ENCODE assay signal across 26 mouse cellular contexts in the genomic region with DNA sequence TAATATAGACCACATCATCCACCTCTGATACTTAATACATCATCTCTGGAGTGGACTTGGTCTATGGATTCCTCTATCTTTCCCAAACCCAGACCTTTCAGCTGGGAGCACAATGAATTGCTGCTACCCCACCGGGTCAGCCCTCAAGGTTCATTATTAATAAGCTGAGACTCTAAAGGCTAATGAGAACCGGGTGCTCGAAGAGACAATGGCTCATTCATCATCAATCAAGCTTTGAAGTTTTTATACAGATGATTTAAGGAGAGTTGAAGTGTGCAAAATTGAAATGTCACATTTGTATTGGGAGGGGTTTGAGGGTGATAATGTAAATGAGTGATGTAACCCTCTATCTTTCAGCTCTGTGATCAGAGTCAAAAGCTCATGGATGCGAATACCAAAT.
A peak's percentile ranks its signal among the peaks of the same experiment; 100 is the strongest.
DNase-seq lines count a peak whose midpoint lies in the region; ATAC-seq lines count a peak whose summit lies in the region.
"Had no signal": no experiment of that assay in that cellular context is flagged by ENCODE, and none has a peak within 500 bp of the region (broad histone marks: within the 10 kb centered on the region; RNA-seq: fewer than 3 reads in every experiment).

No protein-coding gene starts in this region.

- no peaks in the 10 kb centered on the region for H3K36me3 ChIP-seq in hindbrain, embryonic 10.5 days
- H3K36me3 ChIP-seq in hindbrain, embryonic 16.5 days (ENCODE audit: control insufficient read depth, insufficient read depth, low read length), result no peaks in the 10 kb centered on the region
- no peaks in the 10 kb centered on the region for H3K36me3 ChIP-seq in neural tube, embryonic 12.5 days
- H3K36me3 ChIP-seq in hindbrain, embryonic 13.5 days, result no peaks in the 10 kb centered on the region
- H3K36me3 ChIP-seq in liver, embryonic 12.5 days, result no peaks in the 10 kb centered on the region
- H3K36me3 ChIP-seq: intestine, embryonic 15.5 days; limb, embryonic 10.5 days; stomach, embryonic 15.5 days had no signal

- no peaks in the 10 kb centered on the region for H3K27me3 ChIP-seq in hindbrain, embryonic 10.5 days (ENCODE audit: insufficient read depth, poor library complexity, severe bottlenecking)
- no peaks in the 10 kb centered on the region for H3K27me3 ChIP-seq in hindbrain, embryonic 16.5 days (replicated peaks; ENCODE audit: control insufficient read depth, insufficient read depth, low read length)
- no peaks in the 10 kb centered on the region for H3K27me3 ChIP-seq in neural tube, embryonic 12.5 days (replicated peaks)
- H3K27me3 ChIP-seq in hindbrain, embryonic 13.5 days, result no peaks in the 10 kb centered on the region
- H3K27me3 ChIP-seq in liver, embryonic 12.5 days (replicated peaks), result no peaks in the 10 kb centered on the region
- H3K27me3 ChIP-seq: intestine, embryonic 15.5 days; stomach, embryonic 15.5 days had no signal

- H3K4me1 ChIP-seq in hindbrain, embryonic 10.5 days (replicated peaks), result peaks cover 10% of the 10 kb centered on the region
- no peaks in the 10 kb centered on the region for H3K4me1 ChIP-seq in hindbrain, embryonic 16.5 days (ENCODE audit: control insufficient read depth, insufficient read depth, low read depth, low read length)
- H3K4me1 ChIP-seq in neural tube, embryonic 12.5 days, result peaks cover 4% of the 10 kb centered on the region; the same call in 1 of the 2 replicates
- peaks cover 5% of the 10 kb centered on the region for H3K4me1 ChIP-seq in hindbrain, embryonic 13.5 days (replicated peaks)
- H3K4me1 ChIP-seq in liver, embryonic 12.5 days, result no peaks in the 10 kb centered on the region
- H3K4me1 ChIP-seq: intestine, embryonic 15.5 days; limb, embryonic 10.5 days; stomach, embryonic 15.5 days had no signal

- 33% methylated on average over 4 of the region's 4 CpGs for WGBS in hindbrain, embryonic 10.5 days
- WGBS in hindbrain, embryonic 16.5 days, result 10% methylated on average over 4 of the region's 4 CpGs
- 25% methylated on average over 4 of the region's 4 CpGs for WGBS in neural tube, embryonic 12.5 days
- WGBS in hindbrain, embryonic 13.5 days, result 17% methylated on average over 4 of the region's 4 CpGs
- 64% methylated on average over 4 of the region's 4 CpGs for WGBS in liver, embryonic 12.5 days (ENCODE audit: insufficient replicate concordance)

- no peak overlapping the region for H3K27ac ChIP-seq in hindbrain, embryonic 10.5 days
- no peak overlapping the region for H3K27ac ChIP-seq in hindbrain, embryonic 16.5 days (ENCODE audit: low read depth, low read length)
- no peak overlapping the region for H3K27ac ChIP-seq in neural tube, embryonic 12.5 days
- peak overlapping the region; percentile 40 for H3K27ac ChIP-seq in hindbrain, embryonic 13.5 days
- H3K27ac ChIP-seq in liver, embryonic 12.5 days, result no peak overlapping the region
- H3K27ac ChIP-seq: heart, adult 2 months; intestine, embryonic 15.5 days; left cerebral cortex, adult 2 months; limb, embryonic 10.5 days; stomach, embryonic 15.5 days had no signal

- H3K9me3 ChIP-seq in hindbrain, embryonic 10.5 days, result no peaks in the 10 kb centered on the region
- no peaks in the 10 kb centered on the region for H3K9me3 ChIP-seq in hindbrain, embryonic 16.5 days (ENCODE audit: control insufficient read depth, low read length)
- H3K9me3 ChIP-seq in neural tube, embryonic 12.5 days, result no peaks in the 10 kb centered on the region
- H3K9me3 ChIP-seq in hindbrain, embryonic 13.5 days, result no peaks in the 10 kb centered on the region
- no peaks in the 10 kb centered on the region for H3K9me3 ChIP-seq in liver, embryonic 12.5 days (replicated peaks)
- H3K9me3 ChIP-seq: intestine, embryonic 15.5 days; limb, embryonic 10.5 days; stomach, embryonic 15.5 days had no signal

- no peak overlapping the region for H3K4me3 ChIP-seq in hindbrain, embryonic 10.5 days
- no peak overlapping the region for H3K4me3 ChIP-seq in hindbrain, embryonic 16.5 days (ENCODE audit: low read length)
- no peak overlapping the region for H3K4me3 ChIP-seq in neural tube, embryonic 12.5 days
- H3K4me3 ChIP-seq in hindbrain, embryonic 13.5 days, result no peak overlapping the region
- H3K4me3 ChIP-seq in liver, embryonic 12.5 days, result no peak overlapping the region
- H3K4me3 ChIP-seq: erythroblast, embryonic 14.5 days; heart, adult 2 months; intestine, embryonic 15.5 days; left cerebral cortex, adult 2 months; limb, embryonic 10.5 days; myocyte; stomach, embryonic 15.5 days had no signal

- H3K4me2 ChIP-seq in hindbrain, embryonic 16.5 days (ENCODE audit: low read length), result no peak overlapping the region
- H3K4me2 ChIP-seq in neural tube, embryonic 12.5 days (replicated peaks), result no peak overlapping the region
- no peak overlapping the region for H3K4me2 ChIP-seq in hindbrain, embryonic 13.5 days
- no peak overlapping the region for H3K4me2 ChIP-seq in liver, embryonic 12.5 days
- H3K4me2 ChIP-seq: intestine, embryonic 15.5 days; stomach, embryonic 15.5 days had no signal

- no peak overlapping the region for H3K9ac ChIP-seq in hindbrain, embryonic 16.5 days (ENCODE audit: low read depth, low read length)
- no peak overlapping the region for H3K9ac ChIP-seq in neural tube, embryonic 12.5 days
- H3K9ac ChIP-seq in hindbrain, embryonic 13.5 days, result no peak overlapping the region
- no peak overlapping the region for H3K9ac ChIP-seq in liver, embryonic 12.5 days
- H3K9ac ChIP-seq: intestine, embryonic 15.5 days; stomach, embryonic 15.5 days had no signal

- no peak; the same call in 1 of the 2 replicates for ATAC-seq in hindbrain, embryonic 16.5 days
- peak; percentile 76 for ATAC-seq in neural tube, embryonic 12.5 days (ENCODE audit: low FRiP score, low read depth)
- no peak for ATAC-seq in hindbrain, embryonic 13.5 days (ENCODE audit: low FRiP score)
- no peak for ATAC-seq in liver, embryonic 12.5 days
- ATAC-seq: intestine, embryonic 15.5 days had no signal

- DNase-seq in hindbrain, embryonic 10.5 days (ENCODE audit: low spot score), result peak; percentile 4
- DNase-seq in neural tube, embryonic 10.5 days (ENCODE audit: extremely low spot score, low spot score), result no peak
- DNase-seq in retina, postnatal 1 day, result peak; percentile 91
- DNase-seq in cerebellum, adult 9-10 months, result no peak
- DNase-seq: adrenal gland, adult 8-10 months; cerebellum, postnatal 10 days; gastrocnemius, postnatal 14 days; heart, adult 2 months; heart, postnatal 4 days; kidney, adult 9 months; kidney, postnatal 25 days; lung, adult 18-20 months; lung, postnatal 14 days; spleen, adult 18-20 months; thymus, adult 18-20 months; thymus, postnatal 4 days had no signal

Comparison
In these comparisons a context has a peak if more than half of its experiments do, and no peak if none do; other contexts are left out.
1. DNase-seq: peak in hindbrain, embryonic 10.5 days (single experiment) and retina, postnatal 1 day (single experiment); none in neural tube, embryonic 10.5 days (single experiment) and cerebellum, adult 9-10 months (single experiment).